Comparison of ENCODE assay signal across 10 mouse cellular contexts in the genomic region with DNA sequence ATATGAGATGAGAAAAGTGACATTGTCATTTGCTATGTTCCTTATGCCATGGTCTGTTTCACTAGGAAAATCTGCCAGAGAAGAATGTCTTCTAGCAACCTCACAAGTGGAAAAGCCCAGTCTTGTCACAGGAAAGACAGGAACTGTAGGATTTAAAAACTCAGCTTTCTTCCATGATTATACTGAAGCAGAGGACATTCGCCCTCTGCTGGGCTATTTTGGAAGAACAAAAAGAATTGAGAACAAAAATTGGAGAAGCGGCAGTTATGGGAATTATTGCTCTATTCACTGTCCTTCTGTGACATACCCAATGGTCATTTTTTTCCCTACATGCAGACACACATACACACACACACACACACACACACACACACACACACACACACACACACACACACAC.
A peak's percentile ranks its signal among the peaks of the same experiment; 100 is the strongest.
DNase-seq lines count a peak whose midpoint lies in the region; ATAC-seq and TF ChIP-seq lines count a peak whose summit lies in the region.
"Had no signal": no experiment of that assay in that cellular context is flagged by ENCODE, and none has a peak within 500 bp of the region (broad histone marks: within the 10 kb centered on the region; RNA-seq: fewer than 3 reads in every experiment).

No protein-coding gene starts in this region.

- H3K27ac ChIP-seq in layer of hippocampus, adult 2 months: no peak overlapping the region
- no peak overlapping the region for H3K27ac ChIP-seq in thymus, adult 2 months (ENCODE audit: control insufficient read depth, insufficient read depth, low read length)
- H3K27ac ChIP-seq: limb, embryonic 12.5 days had no signal

- no peak overlapping the region for H3K4me3 ChIP-seq in layer of hippocampus, adult 2 months
- no peak overlapping the region for H3K4me3 ChIP-seq in thymus, adult 2 months (ENCODE audit: control insufficient read depth, insufficient read depth, low read length)
- H3K4me3 ChIP-seq: limb, embryonic 12.5 days had no signal

- H3K36me3 ChIP-seq in thymus, adult 2 months (ENCODE audit: control insufficient read depth, insufficient read depth, low read length): no peaks in the 10 kb centered on the region
- H3K36me3 ChIP-seq: limb, embryonic 12.5 days had no signal

- in situ Hi-C loops in Patski (cut with MboI; ENCODE audit: low pct_unique_long_range_greater_than_20kb): loop anchor here (10.0 kb wide), 1 partner anchor 1621 kb away; no protein-coding TSS in a partner anchor

- no peak for ATAC-seq in Patski

- CTCF ChIA-PET in Patski (lab: Charles Lee): interaction anchor here (0.6 kb wide), 1 partner anchor 1625 kb away, joined by 3 read pairs; no protein-coding TSS in a partner anchor

- POLR2A ChIA-PET in Patski (lab: Charles Lee): interaction anchor here (0.7 kb wide), 1 partner anchor 1265 kb away, joined by 4 read pairs; no protein-coding TSS in a partner anchor

- H3K4me1 ChIP-seq in thymus, adult 2 months (replicated peaks; ENCODE audit: control insufficient read depth, insufficient read depth, low read length): no peaks in the 10 kb centered on the region
- H3K4me1 ChIP-seq: limb, embryonic 12.5 days had no signal

- TF ChIP-seq POLR2A in thymus, adult 2 months (IDR thresholded peaks at IDR 0.05; ENCODE audit: control insufficient read depth, extremely low read depth, insufficient read depth, low read length, poor library complexity): no peak

- intact Hi-C loops in left cerebral cortex, postnatal 4 days (cut with DNase I): no loop called here

- peak; percentile 4 for DNase-seq in cerebellum, adult 8-10 months
- no peak for DNase-seq in cerebellum, postnatal 36 days
- peak in 1 of 2 experiments; percentile 51 for DNase-seq in layer of hippocampus, adult 2 months (ENCODE audit: low spot score in 2 of 2)
- DNase-seq in layer of hippocampus, adult 8-10 months (ENCODE audit: low spot score in 2 of 2): no peak
- DNase-seq in Patski (ENCODE audit: low read depth, low spot score): no peak
- DNase-seq in left cerebral cortex, postnatal 4 days: peak; percentile 0
- no peak for DNase-seq in gastrocnemius, postnatal 4 days (ENCODE audit: low spot score in 2 of 2)
- no peak for DNase-seq in thymus, adult 2 months
- DNase-seq: thymus, postnatal 25 days had no signal

- peak; percentile 76 for TF ChIP-seq CTCF in layer of hippocampus, adult 2 months (conservative IDR thresholded peaks at IDR 0.05)
- peak; percentile 52 for TF ChIP-seq CTCF in Patski (IDR thresholded peaks at IDR 0.05)
- no peak for TF ChIP-seq CTCF in thymus, adult 2 months (IDR thresholded peaks at IDR 0.05; ENCODE audit: borderline replicate concordance, control insufficient read depth, extremely low read depth, insufficient read depth, low read length, poor library complexity)

- H3K27me3 ChIP-seq in Patski: no peaks in the 10 kb centered on the region
- H3K27me3 ChIP-seq in thymus, adult 2 months (ENCODE audit: control insufficient read depth, insufficient read depth, low read length): no peaks in the 10 kb centered on the region
- H3K27me3 ChIP-seq: limb, embryonic 12.5 days had no signal

- WGBS in thymus, adult 2 months: 36% methylated on average over 2 of the region's 2 CpGs

Comparison
In these comparisons a context has a peak if more than half of its experiments do, and no peak if none do; other contexts are left out.
1. DNase-seq: peak in cerebellum, adult 8-10 months (single experiment) and left cerebral cortex, postnatal 4 days (single experiment); none in cerebellum, postnatal 36 days (0 of 2), layer of hippocampus, adult 8-10 months (0 of 2), Patski (single experiment), gastrocnemius, postnatal 4 days (0 of 2) and thymus, adult 2 months (single experiment).